Mouse (Mus musculus): ENCODE measurements around the gene Macc1. TPM values are rescaled to one million over a fixed set of nuclear protein-coding genes. Genes with fewer than 3 reads are reported as not detected.

The Macc1 gene
- polyA plus RNA-seq, 1 experiment, result 0.83 TPM

DNA sequence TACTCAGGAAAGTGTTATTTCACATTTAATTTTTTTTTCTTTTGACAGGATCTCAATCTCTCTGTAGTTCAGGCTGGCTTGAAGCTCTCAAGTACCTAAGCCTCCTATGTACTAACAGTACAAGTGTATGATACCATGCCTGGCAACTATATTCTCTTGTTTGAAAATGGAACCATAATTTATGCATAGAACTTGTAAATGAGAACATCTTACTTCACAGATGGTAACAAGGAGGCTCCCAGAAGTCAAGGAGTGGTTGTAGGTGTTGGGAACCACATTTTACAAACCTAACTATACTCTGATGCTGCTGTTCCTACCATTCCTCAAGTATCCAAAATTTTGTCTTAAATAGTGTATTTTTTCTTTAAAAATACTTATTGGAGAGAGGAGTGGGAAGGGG is 96.5 kb downstream of the Macc1 start:
- TF ChIP-seq CTCF (IDR thresholded peaks at IDR 0.05; ENCODE audit: insufficient read depth, low read length) (no peak), POLR2A (IDR thresholded peaks at IDR 0.05; ENCODE audit: borderline replicate concordance, extremely low read depth, low read depth, low read length) (no peak)
- no peak overlapping the region for H3K4me3 ChIP-seq (replicated peaks; ENCODE audit: extremely low read depth, low read depth, low read length)
- no peak for DNase-seq
- no peaks in the 10 kb centered on the region for H3K4me1 ChIP-seq (ENCODE audit: control insufficient read depth, insufficient read depth, low read length)

- no peak for DNase-seq
- no peaks in the 10 kb centered on the region for H3K4me1 ChIP-seq (ENCODE audit: control insufficient read depth, insufficient read depth, low read length)
- H3K4me3 ChIP-seq (replicated peaks; ENCODE audit: extremely low read depth, low read depth, low read length), result no peak overlapping the region
- TF ChIP-seq CTCF (IDR thresholded peaks at IDR 0.05; ENCODE audit: insufficient read depth, low read length), result no peak
- no peak for TF ChIP-seq POLR2A (IDR thresholded peaks at IDR 0.05; ENCODE audit: borderline replicate concordance, extremely low read depth, low read depth, low read length)
- 61% methylated on average over 2 of the region's 2 CpGs for WGBS
Observed at GRCm38 (mm10) chr12:119410956-119411355, 96.9 kb downstream of the Macc1 start.

GRCm38 (mm10) chr12:119411982-119412381 is 97.9 kb downstream of the Macc1 start:
- no peak overlapping the region for H3K4me3 ChIP-seq (replicated peaks; ENCODE audit: extremely low read depth, low read depth, low read length)
- H3K4me1 ChIP-seq (ENCODE audit: control insufficient read depth, insufficient read depth, low read length), result no peaks in the 10 kb centered on the region
- WGBS, result 69% methylated on average over 2 of the region's 2 CpGs
- no peak for TF ChIP-seq CTCF (IDR thresholded peaks at IDR 0.05; ENCODE audit: insufficient read depth, low read length)
- no peak for TF ChIP-seq POLR2A (IDR thresholded peaks at IDR 0.05; ENCODE audit: borderline replicate concordance, extremely low read depth, low read depth, low read length)
- no peak for DNase-seq

- Histone ChIP-seq H3K4me3 (replicated peaks; ENCODE audit: extremely low read depth, low read depth, low read length) (no peak overlapping the region), H3K4me1 (ENCODE audit: control insufficient read depth, insufficient read depth, low read length) (no peaks in the 10 kb centered on the region)
- 75% methylated on average over 2 of the region's 2 CpGs for WGBS
- TF ChIP-seq POLR2A (IDR thresholded peaks at IDR 0.05; ENCODE audit: borderline replicate concordance, extremely low read depth, low read depth, low read length) (no peak), CTCF (IDR thresholded peaks at IDR 0.05; ENCODE audit: insufficient read depth, low read length) (no peak)
- DNase-seq, result no peak
Observed at GRCm38 (mm10) chr12:119415900-119416299, 101.8 kb downstream of the Macc1 start.

- 64% methylated on average over 2 of the region's 2 CpGs for WGBS
- no peak for TF ChIP-seq CTCF (IDR thresholded peaks at IDR 0.05; ENCODE audit: insufficient read depth, low read length)
- TF ChIP-seq POLR2A (IDR thresholded peaks at IDR 0.05; ENCODE audit: borderline replicate concordance, extremely low read depth, low read depth, low read length), result no peak
- H3K4me3 ChIP-seq (replicated peaks; ENCODE audit: extremely low read depth, low read depth, low read length), result no peak overlapping the region
- H3K4me1 ChIP-seq (ENCODE audit: control insufficient read depth, insufficient read depth, low read length), result no peaks in the 10 kb centered on the region
- DNase-seq, result no peak
Observed at GRCm38 (mm10) chr12:119425749-119426148, 111.7 kb downstream of the Macc1 start.

- TF ChIP-seq CTCF (IDR thresholded peaks at IDR 0.05; ENCODE audit: insufficient read depth, low read length), result no peak
- TF ChIP-seq POLR2A (IDR thresholded peaks at IDR 0.05; ENCODE audit: borderline replicate concordance, extremely low read depth, low read depth, low read length), result no peak
- no peak for DNase-seq
- Histone ChIP-seq H3K4me3 (replicated peaks; ENCODE audit: extremely low read depth, low read depth, low read length) (no peak overlapping the region), H3K4me1 (ENCODE audit: control insufficient read depth, insufficient read depth, low read length) (no peaks in the 10 kb centered on the region)
- 98% methylated on average over 2 of the region's 2 CpGs for WGBS
Observed at GRCm38 (mm10) chr12:119426182-119426886, 112.3 kb downstream of the Macc1 start.

DNA sequence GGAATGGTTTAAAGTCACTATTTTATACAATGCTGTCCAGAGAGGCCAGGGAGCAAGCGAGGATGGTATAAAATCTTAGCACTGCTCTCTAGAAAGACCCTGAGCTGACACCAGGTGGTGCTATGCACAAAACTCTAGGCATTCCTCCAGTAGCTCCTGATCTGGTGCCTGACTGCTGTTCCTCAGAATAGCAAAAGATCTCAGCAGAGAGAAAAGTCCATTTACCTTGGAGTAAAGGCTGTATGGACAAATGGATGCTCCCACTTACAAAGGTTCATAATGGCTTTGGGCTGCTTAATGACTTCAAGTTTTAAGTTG is 112.8 kb downstream of the Macc1 start:
- TF ChIP-seq CTCF (IDR thresholded peaks at IDR 0.05; ENCODE audit: insufficient read depth, low read length) (peak; percentile 44), POLR2A (IDR thresholded peaks at IDR 0.05; ENCODE audit: borderline replicate concordance, extremely low read depth, low read depth, low read length) (no peak)
- Histone ChIP-seq H3K4me1 (ENCODE audit: control insufficient read depth, insufficient read depth, low read length) (no peaks in the 10 kb centered on the region), H3K4me3 (replicated peaks; ENCODE audit: extremely low read depth, low read depth, low read length) (no peak overlapping the region)
- 63% methylated on average over 1 of the region's 1 CpGs for WGBS
- DNase-seq, result peak; percentile 18

GRCm38 (mm10) chr12:119440720-119441119 is 126.7 kb downstream of the Macc1 start:
- no peak for DNase-seq
- WGBS, result 48% methylated on average over 2 of the region's 2 CpGs
- Histone ChIP-seq H3K4me1 (ENCODE audit: control insufficient read depth, insufficient read depth, low read length) (peaks cover 3% of the 10 kb centered on the region; the same call in 1 of the 2 replicates), H3K4me3 (replicated peaks; ENCODE audit: extremely low read depth, low read depth, low read length) (no peak overlapping the region)
- TF ChIP-seq POLR2A (IDR thresholded peaks at IDR 0.05; ENCODE audit: borderline replicate concordance, extremely low read depth, low read depth, low read length), result no peak
- no peak for TF ChIP-seq CTCF (IDR thresholded peaks at IDR 0.05; ENCODE audit: insufficient read depth, low read length)

DNA sequence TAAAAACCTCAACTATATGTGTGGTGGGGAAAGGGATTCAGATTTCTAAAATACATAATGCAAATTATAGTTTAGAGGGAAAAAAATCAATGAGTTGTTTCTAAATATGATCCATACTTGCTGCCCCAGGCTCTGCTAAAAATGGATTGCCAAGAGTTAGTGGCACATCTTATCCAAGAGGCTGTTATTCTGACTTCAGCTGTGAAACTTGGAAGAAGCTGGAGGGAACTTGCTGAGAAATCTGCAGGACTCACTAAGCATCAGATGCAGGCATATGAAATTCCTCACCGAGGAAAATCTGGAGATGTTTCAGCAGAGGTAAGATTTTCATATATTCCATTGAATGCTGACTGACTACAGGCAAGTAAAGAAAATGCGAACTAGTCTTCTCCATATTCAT is 136.0 kb downstream of the Macc1 start:
- no peak overlapping the region for H3K4me3 ChIP-seq (replicated peaks; ENCODE audit: extremely low read depth, low read depth, low read length)
- 87% methylated on average over 2 of the region's 2 CpGs for WGBS
- no peak for TF ChIP-seq POLR2A (IDR thresholded peaks at IDR 0.05; ENCODE audit: borderline replicate concordance, extremely low read depth, low read depth, low read length)
- no peak for TF ChIP-seq CTCF (IDR thresholded peaks at IDR 0.05; ENCODE audit: insufficient read depth, low read length)
- no peaks in the 10 kb centered on the region for H3K4me1 ChIP-seq (ENCODE audit: control insufficient read depth, insufficient read depth, low read length)
- no peak for DNase-seq

DNA sequence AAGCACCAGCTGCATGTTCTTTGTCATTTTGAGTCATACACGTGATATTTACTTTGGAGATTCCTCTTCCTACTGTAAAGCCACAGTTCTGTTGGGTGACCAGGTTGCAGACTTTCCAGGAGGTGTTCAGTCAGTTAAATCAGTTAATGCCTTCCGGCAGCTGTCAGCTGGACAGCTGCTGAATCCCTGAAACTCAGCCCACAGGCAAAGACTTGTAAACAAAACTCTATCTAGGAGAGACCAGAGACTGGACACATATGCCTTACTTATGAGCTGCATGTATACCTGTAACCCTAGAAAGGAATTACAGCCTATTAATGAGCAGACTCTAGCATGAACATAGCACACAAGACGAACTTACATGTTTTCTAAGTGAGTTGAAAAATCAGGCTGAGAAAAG is 137.2 kb downstream of the Macc1 start:
- DNase-seq, result no peak
- TF ChIP-seq CTCF (IDR thresholded peaks at IDR 0.05; ENCODE audit: insufficient read depth, low read length) (no peak), POLR2A (IDR thresholded peaks at IDR 0.05; ENCODE audit: borderline replicate concordance, extremely low read depth, low read depth, low read length) (no peak)
- WGBS, result 51% methylated on average over 3 of the region's 3 CpGs
- Histone ChIP-seq H3K4me3 (replicated peaks; ENCODE audit: extremely low read depth, low read depth, low read length) (no peak overlapping the region), H3K4me1 (ENCODE audit: control insufficient read depth, insufficient read depth, low read length) (no peaks in the 10 kb centered on the region)

Data from lung, adult 2 months (tissue).